Mouse (Mus musculus) liver, embryonic 14.5 days (tissue): ENCODE data around the gene Olfr1373. TPM values are rescaled to one million over a fixed set of nuclear protein-coding genes. Genes with fewer than 3 reads are reported as not detected.
"Not testable (repeated sequence)": the region's sequence is repeated elsewhere in the genome, so short reads cannot be mapped to it uniquely, and the experiment has no call there.

Source experiments
- ATAC-seq: fragments of 200-750 bp; cut with Nextera tagmentation; 2 replicates; pipeline ENCODE4 v1.8.0; 2017; ENCODE audit warnings: moderate number of reproducible peaks, mild to moderate bottlenecking, moderate library complexity; ENCODE audit not compliant: insufficient read depth
- DNase-seq, 3 experiments: peaks; one replicate each; pipeline ENCODE4 v3.0.0-alpha.2; 2012 to 2013; ENCODE audit warnings: low read depth in 3 of 3, low spot score in 3 of 3
- H3K27ac ChIP-seq: fragments of 300-500 bp; sonication (generic); 2 replicates; pipeline ENCODE4 v1.5.1; 2014; ENCODE audit warnings: moderate library complexity, mild to moderate bottlenecking, control low read depth, inconsistent platforms
- H3K27me3 ChIP-seq: fragments of 300-500 bp; sonication (generic); 2 replicates; pipeline ENCODE4 v1.6.1; 2014; ENCODE audit warnings: mild to moderate bottlenecking, low read length, moderate library complexity; ENCODE audit not compliant: control insufficient read depth, insufficient read depth
- H3K36me3 ChIP-seq: fragments of 300-500 bp; sonication (generic); replicated peaks from 2 replicates; pipeline ENCODE4 v1.6.1; 2014; ENCODE audit warnings: low read depth; ENCODE audit not compliant: control insufficient read depth, insufficient read depth
- H3K4me1 ChIP-seq, 2 experiments: fragments of 200-500 bp in 1 of 2; fragments of 300-500 bp in 1 of 2; sonication (generic) in 1 of 2; replicated peaks; 2 replicates each; pipeline ENCODE4 v1.6.1; 2012 to 2014; ENCODE audit warnings: antibody characterized with exemption in 1 of 2, inconsistent platforms in 1 of 2, low read length in 1 of 2; ENCODE audit not compliant: control insufficient read depth in 2 of 2, insufficient read depth in 2 of 2
- H3K4me2 ChIP-seq: fragments of 300-500 bp; sonication (generic); 2 replicates; pipeline ENCODE4 v1.6.1; 2014; ENCODE audit warnings: low read depth, mild to moderate bottlenecking, control low read depth, moderate library complexity
- H3K4me3 ChIP-seq, 2 experiments: fragments of 200-500 bp in 1 of 2; fragments of 300-500 bp in 1 of 2; sonication (generic) in 1 of 2; 2 replicates each; pipeline ENCODE4 v1.5.1; 2012 to 2014; ENCODE audit warnings: low read depth in 2 of 2, low read length in 2 of 2, mild to moderate bottlenecking in 2 of 2, control low read depth in 1 of 2, inconsistent platforms in 1 of 2, moderate library complexity in 1 of 2; ENCODE audit not compliant: insufficient read depth in 1 of 2
- H3K9ac ChIP-seq: fragments of 300-500 bp; sonication (generic); replicated peaks from 2 replicates; pipeline ENCODE4 v1.6.1; 2014; ENCODE audit warnings: mild to moderate bottlenecking, control low read depth, moderate library complexity
- H3K9me3 ChIP-seq: fragments of 300-500 bp; sonication (generic); 2 replicates; pipeline ENCODE4 v1.6.1; 2016; ENCODE audit warnings: low read length, mixed read lengths; ENCODE audit not compliant: control insufficient read depth
- CTCF ChIP-seq: IDR thresholded peaks from 2 replicates; pipeline ENCODE4 v1.5.1; 2016; ENCODE audit warnings: antibody characterized with exemption, low read depth, control low read depth
- EP300 ChIP-seq: IDR thresholded peaks from 2 replicates; pipeline ENCODE4 v1.6.1; 2016; ENCODE audit warnings: antibody characterized with exemption, low read depth
- WGBS: fragments of 180-500 bp; shearing (Covaris S2); extraction: QIAGEN DNeasy Blood & Tissue Kit; methylation state at CpG from one replicate; pipeline ENCODE4 v1.1.7; 2014; ENCODE audit not compliant: insufficient replicate concordance; 5-methylcytosine and 5-hydroxymethylcytosine counted together
- polyA plus RNA-seq, 2 experiments: library from polyadenylated mRNA; depleted of rRNA in 1 of 2; stranded (reverse) in 1 of 2; unstranded in 1 of 2; fragments of >200 nt; fragmentation: Nextera tagmentation in 1 of 2; extraction: Ambion mirVana in 1 of 2; gene quantifications; 2 replicates each; pipeline versions ENCODE4 v1.2.1 to v1.2.3; 2012 to 2014

The Olfr1373 gene
- polyA plus RNA-seq, 2 experiments: not detected

DNA sequence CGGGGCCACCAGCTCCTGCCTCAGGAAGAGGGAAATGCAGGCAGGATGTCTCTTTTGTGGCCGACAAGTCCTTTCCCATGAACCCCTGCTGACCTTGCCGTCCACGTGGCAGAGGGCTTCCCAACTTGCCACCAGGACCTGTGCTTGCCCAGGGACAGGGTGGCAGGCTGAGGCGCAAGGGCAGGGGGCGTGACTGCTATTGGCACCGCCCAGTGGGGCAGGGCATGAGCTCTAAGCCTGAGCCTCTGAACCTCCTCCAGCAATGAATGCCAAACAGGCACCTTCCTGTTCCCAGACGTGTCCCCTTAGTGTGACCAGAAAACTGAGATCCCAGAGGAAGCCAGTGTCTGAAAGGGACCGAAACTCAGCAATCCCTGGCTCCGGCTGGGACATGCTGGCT is 18.6 kb upstream of the Olfr1373 start:
- no peaks in the 10 kb centered on the region for H3K9me3 ChIP-seq
- DNase-seq (no peak), ATAC-seq (no peak)
- WGBS: 17% methylated on average over 10 of the region's 10 CpGs
- no peak overlapping the region for H3K4me2 ChIP-seq
- H3K4me3 ChIP-seq: no peak overlapping the region
- H3K36me3 ChIP-seq: no peaks in the 10 kb centered on the region
- peaks cover 22% of the 10 kb centered on the region for H3K27me3 ChIP-seq
- no peak for TF ChIP-seq EP300
- TF ChIP-seq CTCF: no peak
- H3K9ac ChIP-seq: no peak overlapping the region
- H3K4me1 ChIP-seq: no peaks in the 10 kb centered on the region
- no peak overlapping the region for H3K27ac ChIP-seq

DNA sequence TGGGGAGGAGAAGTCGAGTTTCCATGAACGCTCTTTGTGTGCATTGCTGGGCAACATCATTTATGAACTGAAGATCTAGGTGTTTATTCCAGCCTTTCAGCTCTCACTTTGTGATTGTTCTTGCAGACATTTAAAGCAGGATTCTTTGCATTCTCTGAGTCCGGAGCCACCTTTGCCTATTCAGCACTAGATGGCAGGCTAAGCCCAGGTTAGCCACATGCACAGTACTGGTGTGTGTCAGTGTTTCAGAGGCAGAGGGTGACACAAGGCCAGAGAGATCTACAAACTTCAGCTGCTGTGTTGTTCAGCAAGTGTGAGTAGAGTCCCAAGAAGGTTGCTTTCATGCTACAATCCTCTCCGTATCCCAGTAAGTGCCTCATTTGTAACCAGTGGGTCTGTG is 1.7 kb downstream of the Olfr1373 start:
- H3K9ac ChIP-seq, H3K4me1 ChIP-seq, H3K27ac ChIP-seq, H3K4me3 ChIP-seq, DNase-seq, H3K36me3 ChIP-seq, H3K4me2 ChIP-seq, H3K9me3 ChIP-seq, ATAC-seq, H3K27me3 ChIP-seq: not testable (repeated sequence)
- 34% methylated on average over 4 of the region's 4 CpGs for WGBS
- peak; percentile 52 for TF ChIP-seq CTCF

DNA sequence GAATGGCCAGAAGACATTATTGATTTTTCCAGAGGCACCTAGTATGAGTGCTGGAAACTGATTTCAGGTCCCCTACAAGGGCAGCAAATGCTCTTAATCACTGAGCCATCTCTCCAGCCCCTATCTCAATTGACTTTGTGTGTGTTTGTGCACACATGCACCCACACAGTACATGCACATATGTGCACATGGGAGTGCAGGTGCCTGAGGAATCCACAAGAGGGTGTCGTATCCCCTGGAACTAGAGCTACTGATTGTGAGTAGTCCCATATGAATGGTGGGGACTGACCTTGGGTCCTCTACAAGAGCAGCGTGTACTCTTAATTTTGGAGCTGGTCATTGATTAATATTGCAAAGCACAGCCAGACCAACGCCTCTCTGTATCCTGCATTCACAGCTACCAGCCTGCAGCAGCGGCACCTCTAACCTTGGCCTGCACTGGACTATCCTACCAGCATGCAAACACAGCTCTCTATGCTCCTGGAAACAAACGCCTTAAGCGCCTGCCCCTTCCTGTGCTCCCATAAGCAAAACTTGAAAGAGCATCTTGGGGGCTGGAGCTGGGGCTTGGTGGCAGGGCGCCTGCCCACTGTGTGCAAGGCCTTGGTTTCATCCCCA is 14.8 kb downstream of the Olfr1373 start:
- WGBS: 77% methylated on average over 7 of the region's 7 CpGs
- Histone ChIP-seq H3K4me3 (no peak overlapping the region), H3K9me3 (no peaks in the 10 kb centered on the region), H3K9ac (no peak overlapping the region), H3K4me1 (no peaks in the 10 kb centered on the region), H3K4me2 (no peak overlapping the region), H3K27me3 (no peaks in the 10 kb centered on the region), H3K27ac (no peak overlapping the region), H3K36me3 (no peaks in the 10 kb centered on the region; the same call in none of the 2 replicates)
- TF ChIP-seq EP300 (no peak), CTCF (peak; percentile 52)
- no peak for ATAC-seq
- no peak for DNase-seq

DNA sequence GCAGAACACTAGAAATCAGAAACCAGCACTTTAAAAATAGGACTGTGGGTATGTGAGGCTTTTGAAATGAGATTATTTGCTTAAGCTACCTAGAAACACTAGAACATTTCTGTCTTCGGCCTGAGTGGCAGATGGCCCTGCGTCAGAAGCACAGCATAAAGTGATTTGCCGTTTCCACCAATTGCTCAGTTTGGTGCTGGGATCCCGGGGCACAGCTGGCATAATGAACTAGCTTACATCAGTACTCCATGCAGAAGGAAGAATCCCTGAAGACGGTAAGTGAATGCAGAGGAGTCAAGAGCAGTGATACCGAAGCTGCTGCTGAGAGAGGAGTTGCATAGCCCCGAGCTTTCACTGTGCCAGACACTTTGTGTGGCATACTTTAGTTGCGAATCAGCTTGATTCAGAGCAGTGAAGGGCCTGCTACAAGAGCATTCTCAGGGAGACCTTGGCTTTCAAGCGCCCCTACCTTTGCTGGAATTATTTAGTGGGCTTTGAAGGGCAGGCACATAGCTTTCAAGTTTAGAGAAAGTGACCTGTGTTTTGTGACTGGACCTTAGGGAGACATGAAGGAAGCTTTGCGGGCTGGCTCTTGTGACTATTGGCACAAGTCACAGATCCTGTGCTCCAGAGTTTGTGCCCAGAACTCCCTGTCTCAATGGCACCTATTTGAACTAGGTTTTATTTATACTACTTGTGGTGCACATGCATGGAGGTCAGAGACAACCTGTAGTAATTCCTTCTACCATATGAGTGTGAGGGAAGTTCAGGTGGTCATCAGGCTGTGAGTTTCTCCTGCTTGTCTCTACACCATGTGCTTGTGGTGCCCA is 15.5 kb downstream of the Olfr1373 start:
- H3K4me2 ChIP-seq: no peak overlapping the region
- H3K9ac ChIP-seq: no peak overlapping the region
- H3K9me3 ChIP-seq: no peaks in the 10 kb centered on the region
- no peaks in the 10 kb centered on the region for H3K27me3 ChIP-seq
- TF ChIP-seq EP300 (no peak), CTCF (no peak)
- H3K36me3 ChIP-seq: peaks cover 6% of the 10 kb centered on the region
- 0 out of 4 replicates have a peak, but pooled peaks cover 0 to 2% of the 10 kb centered on the region in 2 experiments for H3K4me1 ChIP-seq
- H3K27ac ChIP-seq: no peak overlapping the region
- no peak overlapping the region for H3K4me3 ChIP-seq
- WGBS: 76% methylated on average over 10 of the region's 10 CpGs
- ATAC-seq: no peak
- no peak for DNase-seq

DNA sequence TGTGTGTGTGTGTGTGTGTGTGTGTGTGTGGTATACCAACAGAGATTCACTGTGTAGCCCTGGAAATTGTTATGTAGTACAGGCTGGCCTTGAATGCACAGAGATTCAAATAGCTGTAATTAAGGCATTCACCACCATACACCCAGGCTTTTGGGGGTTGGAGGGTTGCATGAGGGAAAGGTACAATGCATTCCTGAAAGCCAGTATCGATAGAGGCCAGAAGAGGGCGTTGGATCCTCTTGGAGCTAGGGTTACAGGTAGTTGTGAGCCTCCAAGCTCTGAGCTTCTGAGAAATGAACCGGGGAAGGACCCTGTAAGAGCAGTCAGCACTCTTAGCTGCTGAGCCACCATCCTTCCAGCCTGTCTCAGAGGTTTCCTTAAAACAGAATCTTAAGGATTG is 16.2 kb downstream of the Olfr1373 start:
- Histone ChIP-seq H3K36me3 (peaks cover 12% of the 10 kb centered on the region), H3K4me2 (no peak overlapping the region), H3K4me1 (peaks cover 0 to 5% of the 10 kb centered on the region in 2 experiments; a peak in 1 of 4 replicates), H3K4me3 (no peak overlapping the region), H3K9me3 (no peaks in the 10 kb centered on the region), H3K9ac (no peak overlapping the region), H3K27me3 (no peaks in the 10 kb centered on the region), H3K27ac (no peak overlapping the region)
- DNase-seq (no peak), ATAC-seq (no peak)
- TF ChIP-seq EP300 (no peak), CTCF (peak; percentile 32; the same call in 1 of the 2 replicates)
- 37% methylated on average over 3 of the region's 3 CpGs for WGBS
